Mouse (Mus musculus) forebrain, embryonic 15.5 days (tissue): ENCODE results near the gene Pmis2. TPM values are rescaled to one million over a fixed set of nuclear protein-coding genes. Genes with fewer than 3 reads are reported as not detected.
A peak's percentile ranks its signal among the peaks of the same experiment; 100 is the strongest.

ENCODE experiments used
- ATAC-seq: fragments of 200-750 bp; cut with Nextera tagmentation; replicated peaks from 2 replicates; pipeline ENCODE4 v1.8.0; 2017; ENCODE audit warnings: mild to moderate bottlenecking, moderate TSS enrichment, moderate library complexity
- H3K27ac ChIP-seq: fragments of 300-500 bp; sonication (generic); replicated peaks from 2 replicates; pipeline ENCODE4 v1.5.1; 2015; ENCODE audit warnings: mild to moderate bottlenecking, inconsistent platforms
- H3K27me3 ChIP-seq: fragments of 300-500 bp; sonication (generic); 2 replicates; pipeline ENCODE4 v1.6.1; 2015; ENCODE audit warnings: inconsistent platforms
- H3K36me3 ChIP-seq: fragments of 300-500 bp; sonication (generic); 2 replicates; pipeline ENCODE4 v1.6.1; 2015; ENCODE audit warnings: mild to moderate bottlenecking, inconsistent platforms
- H3K4me1 ChIP-seq: fragments of 300-500 bp; sonication (generic); 2 replicates; pipeline ENCODE4 v1.6.1; 2015; ENCODE audit warnings: inconsistent platforms
- H3K4me2 ChIP-seq: fragments of 300-500 bp; sonication (generic); replicated peaks from 2 replicates; pipeline ENCODE4 v1.6.1; 2015; ENCODE audit warnings: mild to moderate bottlenecking, inconsistent platforms
- H3K4me3 ChIP-seq: fragments of 300-500 bp; sonication (generic); 2 replicates; pipeline ENCODE4 v1.5.1; 2015; ENCODE audit warnings: mild to moderate bottlenecking, inconsistent platforms
- H3K9ac ChIP-seq: fragments of 300-500 bp; sonication (generic); replicated peaks from 2 replicates; pipeline ENCODE4 v1.6.1; 2015; ENCODE audit warnings: mild to moderate bottlenecking, inconsistent platforms
- H3K9me3 ChIP-seq: fragments of 300-500 bp; sonication (generic); 2 replicates; pipeline ENCODE4 v1.6.1; 2016; ENCODE audit warnings: inconsistent platforms
- WGBS: fragments of 180-500 bp; shearing (Covaris S2); methylation state at CpG from one replicate; pipeline ENCODE4 v1.1.7; 2015; ENCODE audit warnings: mixed read lengths; 5-methylcytosine and 5-hydroxymethylcytosine counted together
- polyA plus RNA-seq: library from polyadenylated mRNA; unstranded; fragments of >200 nt; fragmentation: Nextera tagmentation; extraction: Ambion mirVana; gene quantifications from 2 replicates; pipeline ENCODE4 v1.2.1, GENCODE M21; 2015

The Pmis2 gene
- polyA plus RNA-seq, 1 experiment from 2014 or later = not detected

DNA sequence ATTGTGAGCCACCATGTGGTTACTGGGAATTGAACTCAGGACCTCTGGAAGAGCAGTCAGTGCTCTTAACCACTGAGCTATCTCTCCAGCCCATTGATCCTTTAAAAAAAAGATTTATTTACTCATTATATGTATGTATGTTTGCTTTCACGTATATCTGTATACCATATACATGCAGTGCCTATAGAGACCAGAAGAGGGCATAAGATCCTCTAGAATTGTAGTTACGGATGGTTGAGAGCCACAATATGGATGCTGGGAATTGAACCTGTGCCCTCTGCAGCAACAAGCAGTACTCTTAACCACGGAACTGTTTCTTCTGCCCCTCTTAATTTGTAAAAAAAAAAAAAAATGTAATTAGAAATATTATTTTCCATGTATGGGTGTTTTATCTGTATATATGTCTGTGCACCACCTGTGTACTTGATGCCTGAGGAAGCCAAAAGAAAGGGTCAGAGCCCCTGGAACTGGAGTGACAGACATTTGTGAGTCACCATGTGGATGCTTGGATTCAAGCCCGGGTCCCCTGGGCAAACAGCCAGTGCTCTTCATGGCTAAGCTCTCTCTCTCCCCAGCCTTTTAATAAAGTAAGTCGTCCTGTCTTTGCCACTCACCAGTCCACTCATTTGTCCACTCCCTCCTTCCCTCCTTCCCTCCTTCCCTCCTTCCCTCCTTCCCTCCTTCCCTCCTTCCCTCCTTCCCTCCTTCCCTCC is 7.0 kb upstream of the Pmis2 start:
- H3K4me3 ChIP-seq = no peak overlapping the region
- H3K9me3 ChIP-seq = no peaks in the 10 kb centered on the region
- H3K27ac ChIP-seq = no peak overlapping the region
- no peaks in the 10 kb centered on the region for H3K36me3 ChIP-seq
- no peak overlapping the region for H3K9ac ChIP-seq
- peaks cover 12% of the 10 kb centered on the region; the same call in 1 of the 2 replicates for H3K27me3 ChIP-seq
- H3K4me1 ChIP-seq = no peaks in the 10 kb centered on the region
- no peak for ATAC-seq
- 52% methylated on average over 5 of the region's 5 CpGs for WGBS
- no peak overlapping the region for H3K4me2 ChIP-seq

DNA sequence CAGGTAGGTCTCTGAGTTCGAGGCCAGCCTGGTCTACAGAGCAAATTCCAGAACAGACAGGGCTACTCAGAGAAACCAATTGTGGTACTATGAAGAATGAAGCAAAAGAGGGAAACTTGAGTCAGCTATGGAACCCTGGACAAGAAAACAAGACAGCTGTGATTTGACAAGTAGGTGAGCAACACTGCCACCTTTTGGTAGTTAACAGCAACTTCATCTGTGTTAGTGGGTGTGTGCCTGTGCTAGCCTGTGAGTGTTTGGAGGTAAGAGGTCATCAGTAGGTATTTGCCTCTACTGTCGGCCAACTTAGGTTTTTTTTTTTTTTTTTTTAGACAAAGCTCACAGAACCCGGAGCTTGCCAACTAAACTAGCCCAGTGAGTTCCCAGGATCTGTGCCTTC is 2.2 kb downstream of the Pmis2 start:
- ATAC-seq = no peak
- H3K36me3 ChIP-seq = no peaks in the 10 kb centered on the region
- WGBS = 50% methylated on average over 3 of the region's 3 CpGs
- H3K9me3 ChIP-seq = no peaks in the 10 kb centered on the region
- H3K9ac ChIP-seq = no peak overlapping the region
- H3K4me3 ChIP-seq = no peak overlapping the region
- H3K27ac ChIP-seq = no peak overlapping the region
- peaks cover 10% of the 10 kb centered on the region for H3K4me1 ChIP-seq
- H3K4me2 ChIP-seq = no peak overlapping the region
- peaks cover 4% of the 10 kb centered on the region; the same call in 1 of the 2 replicates for H3K27me3 ChIP-seq

GRCm38 (mm10) chr7:30665321-30665720 is 6.1 kb downstream of the Pmis2 start:
- ATAC-seq = peak; percentile 69
- Histone ChIP-seq H3K4me2 (peak overlapping the region; percentile 82), H3K4me1 (peaks cover 14% of the 10 kb centered on the region), H3K9ac (peak overlapping the region; percentile 72), H3K27ac (peak overlapping the region; percentile 81), H3K36me3 (peaks cover 11% of the 10 kb centered on the region; the same call in 1 of the 2 replicates), H3K4me3 (peak overlapping the region; percentile 62), H3K9me3 (no peaks in the 10 kb centered on the region), H3K27me3 (peaks cover 4% of the 10 kb centered on the region; the same call in 1 of the 2 replicates)
- 10% methylated on average over 11 of the region's 11 CpGs for WGBS

DNA sequence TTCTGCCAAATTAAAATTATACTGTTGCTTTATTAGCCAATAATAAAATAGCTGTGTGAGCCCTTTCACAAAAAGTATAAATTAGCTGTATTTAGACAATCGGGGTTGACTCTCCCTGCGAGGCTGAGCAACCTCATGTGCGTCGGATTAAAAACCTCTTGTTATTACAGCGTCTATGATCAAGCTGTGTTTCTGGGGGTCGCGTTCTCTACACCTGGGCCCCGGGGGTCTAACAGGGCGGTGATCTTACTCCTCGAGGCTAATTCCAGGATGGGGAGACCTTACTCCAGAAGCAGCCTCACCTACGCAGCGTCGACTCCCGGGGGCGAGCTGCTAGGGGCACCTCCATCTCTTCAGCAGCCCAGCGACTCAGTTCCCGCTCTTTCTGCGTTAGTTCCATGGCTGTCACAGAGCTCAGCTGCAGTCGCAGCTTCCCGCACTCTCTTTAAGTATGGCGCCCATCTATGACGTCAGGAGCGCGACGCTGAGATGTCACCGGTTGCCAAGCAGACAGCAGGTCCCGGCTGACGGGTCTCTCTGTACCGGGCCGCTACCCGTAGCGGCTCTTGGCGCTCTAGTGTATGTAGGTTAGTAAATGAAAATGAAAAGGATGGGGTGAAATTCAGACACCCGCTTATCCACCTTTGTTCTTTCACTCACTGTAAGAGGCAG is 6.7 kb downstream of the Pmis2 start, which contains the start of gene Haus5:
Haus5 (minus strand) TSS at position 466 of the 672 bp plus-strand sequence.
- Histone ChIP-seq H3K9me3 (no peaks in the 10 kb centered on the region), H3K27me3 (peaks cover 4% of the 10 kb centered on the region; the same call in 1 of the 2 replicates), H3K4me3 (peak within 1 kb of the TSS; percentile 62), H3K27ac (peak within 1 kb of the TSS; percentile 81), H3K36me3 (peaks cover 11% of the 10 kb centered on the region; the same call in 1 of the 2 replicates), H3K4me1 (peaks cover 14% of the 10 kb centered on the region), H3K4me2 (peak within 1 kb of the TSS; percentile 82), H3K9ac (peak within 1 kb of the TSS; percentile 72)
- under 1% methylated on average over 34 of the region's 34 CpGs for WGBS
- peak; percentile 96 for ATAC-seq

GRCm38 (mm10) chr7:30649591-30650540 is 21.5 kb downstream of the Pmis2 start, which contains the start of gene Rbm42:
Gene Rbm42, minus strand, starts transcription at chr7:30650317.
- H3K27me3 ChIP-seq = no peaks in the 10 kb centered on the region
- peaks cover 17% of the 10 kb centered on the region for H3K4me1 ChIP-seq
- peaks cover 43% of the 10 kb centered on the region for H3K36me3 ChIP-seq
- peak within 1 kb of the TSS; percentile 69 for H3K4me3 ChIP-seq
- ATAC-seq = peak; percentile 99
- H3K4me2 ChIP-seq = peak within 1 kb of the TSS; percentile 92
- H3K9ac ChIP-seq = peak within 1 kb of the TSS; percentile 90
- WGBS = 2% methylated on average over 59 of the region's 59 CpGs
- H3K9me3 ChIP-seq = no peaks in the 10 kb centered on the region
- H3K27ac ChIP-seq = peak within 1 kb of the TSS; percentile 74

DNA sequence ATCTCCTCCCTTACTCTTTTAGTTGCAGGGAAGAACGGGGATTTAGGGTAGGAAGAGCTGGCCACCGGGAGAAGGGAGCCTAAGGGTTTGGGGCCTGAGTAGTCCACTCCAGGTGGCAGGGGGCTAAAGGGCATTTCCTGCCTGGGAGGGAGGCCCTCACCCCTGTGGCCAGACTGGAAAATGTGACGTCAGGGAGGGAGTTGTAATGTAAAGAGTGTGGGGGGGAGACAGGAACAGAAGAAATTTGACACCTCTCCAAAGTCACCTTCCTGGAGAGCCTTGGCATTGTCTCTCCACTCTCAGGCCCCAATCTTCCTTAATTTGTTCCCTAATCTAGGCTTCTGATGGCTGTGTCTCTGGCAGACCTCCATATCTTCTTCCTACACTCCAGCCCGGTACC is 32.3 kb downstream of the Pmis2 start:
- peaks cover 42% of the 10 kb centered on the region for H3K36me3 ChIP-seq
- H3K9me3 ChIP-seq = no peaks in the 10 kb centered on the region
- no peak overlapping the region for H3K4me2 ChIP-seq
- H3K27me3 ChIP-seq = peaks cover 27% of the 10 kb centered on the region
- H3K4me1 ChIP-seq = peaks cover 4% of the 10 kb centered on the region
- no peak for ATAC-seq
- no peak overlapping the region for H3K9ac ChIP-seq
- no peak overlapping the region for H3K4me3 ChIP-seq
- 23% methylated on average over 4 of the region's 4 CpGs for WGBS
- no peak overlapping the region for H3K27ac ChIP-seq

GRCm38 (mm10) chr7:30636395-30636794 is 35.0 kb downstream of the Pmis2 start:
- Histone ChIP-seq H3K27me3 (peaks cover 51% of the 10 kb centered on the region), H3K4me1 (peaks cover 4% of the 10 kb centered on the region), H3K4me3 (no peak overlapping the region), H3K9me3 (no peaks in the 10 kb centered on the region), H3K36me3 (peaks cover 16% of the 10 kb centered on the region), H3K27ac (no peak overlapping the region), H3K9ac (no peak overlapping the region), H3K4me2 (no peak overlapping the region)
- WGBS = 26% methylated on average over 11 of the region's 11 CpGs
- ATAC-seq = no peak

GRCm38 (mm10) chr7:30635752-30636151 is 35.7 kb downstream of the Pmis2 start, which contains the start of gene Etv2:
Gene Etv2, minus strand, starts transcription at chr7:30635852.
- Histone ChIP-seq H3K27me3 (peaks cover 53% of the 10 kb centered on the region), H3K4me2 (peak within 1 kb of the TSS; percentile 22), H3K36me3 (peaks cover 9% of the 10 kb centered on the region), H3K9ac (no peak within 1 kb of the TSS), H3K27ac (no peak within 1 kb of the TSS), H3K4me3 (no peak within 1 kb of the TSS), H3K9me3 (no peaks in the 10 kb centered on the region), H3K4me1 (peaks cover 4% of the 10 kb centered on the region)
- no peak for ATAC-seq
- 2% methylated on average over 5 of the region's 5 CpGs for WGBS

DNA sequence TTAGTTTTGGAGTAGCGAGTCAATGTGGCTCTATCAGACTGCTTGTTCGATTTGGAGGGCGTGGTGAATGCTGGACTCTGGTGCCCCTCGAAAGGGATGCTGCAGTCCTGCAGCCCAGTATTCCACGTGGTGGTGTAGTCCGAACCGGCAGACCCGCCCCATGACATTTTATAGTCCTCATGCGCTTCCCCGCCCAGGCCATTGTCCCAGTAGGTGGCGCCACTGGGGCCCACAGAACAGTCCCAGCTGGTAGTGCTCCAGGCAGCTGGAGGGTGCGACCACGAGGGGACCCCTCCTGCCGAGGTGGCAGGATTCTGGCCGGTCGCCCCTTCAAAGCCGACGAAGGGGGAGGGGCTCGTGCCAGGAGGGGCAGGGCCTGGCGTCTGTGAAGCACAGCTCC is 36.8 kb downstream of the Pmis2 start:
- Histone ChIP-seq H3K9me3 (no peaks in the 10 kb centered on the region), H3K27me3 (peaks cover 53% of the 10 kb centered on the region), H3K4me2 (peak overlapping the region; percentile 22), H3K27ac (no peak overlapping the region), H3K4me3 (no peak overlapping the region), H3K9ac (no peak overlapping the region), H3K4me1 (peaks cover 4% of the 10 kb centered on the region), H3K36me3 (no peaks in the 10 kb centered on the region)
- 0 out of 2 replicates have a peak, but pooled peaks have one; percentile 41 for ATAC-seq
- under 1% methylated on average over 20 of the region's 20 CpGs for WGBS

- ATAC-seq = no peak
- H3K4me3 ChIP-seq = no peak overlapping the region
These were observed 37.5 kb downstream of the Pmis2 start for GRCm38 (mm10) chr7:30633762-30634412.

DNA sequence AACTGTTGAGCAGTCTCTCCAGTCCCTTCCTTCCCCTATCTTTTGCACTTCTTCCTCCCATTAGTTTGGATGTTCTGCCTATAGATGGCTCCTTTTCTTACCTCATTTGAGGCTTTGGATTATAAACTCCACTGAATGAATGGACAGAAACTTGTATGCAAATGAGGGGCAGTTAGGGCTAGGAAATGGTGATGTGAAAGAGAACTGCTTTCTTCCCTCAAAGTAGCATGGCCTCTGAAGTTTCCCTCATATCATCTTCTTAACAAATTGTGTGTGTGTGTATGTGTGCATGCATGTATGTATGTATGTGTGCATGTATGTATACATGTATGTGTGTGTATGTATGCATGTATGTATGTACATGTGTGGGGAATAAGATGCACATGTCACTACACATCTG is 42.4 kb downstream of the Pmis2 start:
- Histone ChIP-seq H3K27me3 (peaks cover 25% of the 10 kb centered on the region), H3K9me3 (no peaks in the 10 kb centered on the region), H3K4me3 (no peak overlapping the region), H3K36me3 (peaks cover 4% of the 10 kb centered on the region; the same call in 1 of the 2 replicates), H3K9ac (no peak overlapping the region), H3K4me1 (peaks cover 14% of the 10 kb centered on the region), H3K4me2 (no peak overlapping the region), H3K27ac (no peak overlapping the region)
- no peak for ATAC-seq

More at GRCm38 (mm10) chr7:30633762-30634412, 37.5 kb downstream of the Pmis2 start:
- no peak overlapping the region for H3K4me2 ChIP-seq
- H3K9ac ChIP-seq = no peak overlapping the region
- no peak overlapping the region for H3K27ac ChIP-seq
- peaks cover 53% of the 10 kb centered on the region for H3K27me3 ChIP-seq
- H3K4me1 ChIP-seq = peaks cover 4% of the 10 kb centered on the region
- H3K9me3 ChIP-seq = no peaks in the 10 kb centered on the region
- H3K36me3 ChIP-seq = no peaks in the 10 kb centered on the region
- WGBS = 4% methylated on average over 27 of the region's 27 CpGs
